Mouse (Mus musculus) kidney, adult 11 months (tissue): ENCODE data around the gene Thsd7a.

Experiments used
- DNase-seq: peaks from one replicate; pipeline ENCODE4 v3.0.0; 2022

Thsd7a gene

DNA sequence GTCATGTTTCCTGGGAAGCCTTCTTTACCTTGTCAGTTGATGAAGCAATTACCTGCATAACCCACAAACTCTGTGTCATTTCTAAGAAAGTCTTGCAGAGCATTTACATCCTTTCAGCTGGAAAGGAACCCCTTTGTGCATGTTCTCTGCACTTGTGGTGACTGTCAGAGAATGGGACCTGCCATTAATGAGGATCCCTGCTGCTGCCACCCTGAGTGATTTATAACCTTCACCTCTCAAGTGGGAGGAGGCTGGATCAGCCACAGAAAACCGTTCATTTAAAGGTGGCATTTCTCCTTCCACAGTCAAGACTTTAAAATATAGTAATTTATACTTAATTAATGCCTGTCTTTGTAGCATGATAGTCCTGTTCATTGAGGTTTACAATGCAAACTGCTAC, 99.6 kb downstream of the Thsd7a start:
- DNase-seq: no peak

DNA sequence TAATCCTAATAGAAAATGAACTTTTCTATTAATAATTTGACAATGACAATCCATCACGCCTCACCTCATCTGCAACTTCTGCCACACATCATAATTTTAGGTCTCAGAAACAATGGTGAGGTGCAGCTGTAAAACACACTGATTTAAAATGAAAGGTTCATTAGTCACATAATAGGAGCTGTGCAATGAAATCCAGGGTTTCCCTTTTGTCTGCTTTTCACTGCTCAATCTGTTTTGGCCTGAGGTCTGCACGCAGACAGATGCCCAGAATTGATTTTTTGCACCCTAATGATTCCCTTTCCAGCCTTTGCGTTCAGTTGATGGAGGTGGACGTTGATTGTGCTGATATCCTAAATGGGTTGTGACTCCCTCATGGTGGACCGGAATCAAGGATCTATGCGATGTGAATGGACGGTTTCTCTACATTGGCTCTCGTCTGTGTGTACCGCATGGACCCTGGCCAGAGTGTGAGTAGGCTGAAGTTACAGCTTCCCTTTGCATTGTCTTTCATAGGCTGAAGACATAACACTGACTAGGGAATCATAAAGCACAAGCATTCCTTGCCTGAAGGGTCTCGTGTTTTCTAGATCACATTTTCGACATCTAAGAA, 120.5 kb downstream of the Thsd7a start:
- no peak for DNase-seq

DNA sequence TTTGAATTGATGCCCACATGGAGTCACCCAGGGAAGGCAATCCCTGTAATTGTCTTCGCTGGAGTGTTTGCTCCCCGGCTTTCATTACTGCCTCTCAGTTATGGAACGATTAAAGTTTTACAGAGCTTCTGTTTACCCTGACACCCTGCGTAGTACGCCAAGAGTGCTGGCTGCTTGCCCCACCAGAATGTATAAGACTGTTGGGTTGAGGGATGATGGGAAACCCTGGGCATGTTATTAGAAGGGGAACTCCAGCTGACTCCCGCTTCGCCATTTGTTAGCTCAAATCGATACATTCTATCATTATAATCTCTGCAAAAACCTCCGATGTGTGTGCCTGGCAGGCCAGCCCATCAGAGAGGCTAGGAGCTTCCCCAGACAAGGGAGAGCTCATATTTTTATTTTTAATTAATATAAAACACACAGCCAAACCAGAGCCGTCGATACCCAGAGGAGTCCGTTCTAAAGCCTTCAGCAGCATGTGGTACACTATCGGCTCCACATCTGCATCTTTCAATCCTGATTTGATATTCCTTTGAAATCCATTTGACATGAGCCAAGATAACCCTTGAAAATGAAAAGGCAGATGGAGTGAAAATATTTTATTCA, 142.5 kb downstream of the Thsd7a start:
- no peak for DNase-seq

GRCm38 (mm10) chr6:12602927-12603326, 146.3 kb downstream of the Thsd7a start:
- DNase-seq: no peak

DNA sequence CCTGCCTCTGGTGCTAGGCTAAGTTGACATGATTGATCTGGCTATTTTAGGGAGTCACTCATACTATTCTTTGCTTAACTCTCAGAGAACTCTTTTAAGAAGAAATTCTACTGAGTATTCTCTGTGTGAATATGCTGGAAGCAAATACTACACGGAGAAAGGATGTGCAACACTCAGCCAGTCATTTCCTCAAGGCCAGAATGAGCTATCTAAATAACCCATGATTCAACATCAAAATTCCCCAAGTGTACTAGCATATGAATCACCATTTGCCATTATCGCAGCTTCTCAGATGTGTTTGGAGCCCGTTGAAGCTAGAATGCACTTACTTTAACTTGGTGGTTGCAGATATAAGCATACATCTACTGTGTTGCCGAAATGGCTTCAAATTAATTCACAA, 147.0 kb downstream of the Thsd7a start:
- DNase-seq: no peak

DNA sequence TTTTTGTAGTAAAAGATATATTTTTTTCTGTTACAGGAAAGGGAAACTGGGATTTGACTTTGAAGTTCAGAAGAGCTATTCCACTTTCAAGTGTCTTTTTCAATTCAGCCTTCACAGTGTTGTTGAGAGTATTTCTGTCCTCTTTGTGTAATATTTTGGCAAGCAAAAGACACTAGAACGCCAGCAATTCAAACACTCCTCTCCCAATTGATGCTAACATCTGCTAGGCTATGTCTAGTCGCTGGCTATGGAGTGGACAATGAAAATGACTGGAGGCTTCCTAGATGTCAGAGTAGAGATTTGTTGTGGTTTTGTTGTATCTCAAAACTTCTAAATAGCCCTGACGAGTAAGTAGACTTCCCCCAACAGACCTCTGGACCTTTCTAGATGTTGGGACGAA, 164.8 kb downstream of the Thsd7a start:
- DNase-seq: no peak

GRCm38 (mm10) chr6:12581143-12581542, 168.1 kb downstream of the Thsd7a start:
- DNase-seq: no peak

DNA sequence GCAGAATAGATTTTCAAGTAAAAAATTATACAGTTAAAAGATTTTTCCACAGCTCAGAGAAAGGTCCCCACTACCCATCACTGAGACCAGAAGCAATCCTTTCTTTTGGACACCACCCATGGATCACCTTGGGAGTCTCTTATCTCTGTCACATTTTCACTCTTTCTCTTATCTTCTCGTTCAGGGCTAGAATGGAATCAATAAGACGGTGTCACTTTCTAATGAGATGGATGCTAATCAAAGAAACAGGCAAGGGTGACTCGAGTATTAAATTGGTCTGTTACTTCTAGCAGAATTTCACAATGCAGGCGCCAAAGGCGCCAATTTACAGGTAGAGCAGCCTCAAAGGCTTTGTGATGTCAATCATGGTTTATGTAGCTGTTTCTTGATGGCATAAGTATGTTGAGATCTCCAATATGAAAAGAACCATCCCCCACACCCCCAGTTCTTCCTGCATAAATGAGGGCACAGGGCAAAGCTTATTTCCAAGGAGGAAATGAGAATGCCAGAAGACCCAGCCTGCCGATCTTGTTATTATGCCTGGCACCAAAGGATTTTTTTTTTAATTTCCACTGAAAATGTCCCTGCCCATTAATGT, 173.5 kb downstream of the Thsd7a start:
- no peak for DNase-seq

GRCm38 (mm10) chr6:12572202-12572601, 177.0 kb downstream of the Thsd7a start:
- no peak for DNase-seq

GRCm38 (mm10) chr6:12565136-12565535, 184.1 kb downstream of the Thsd7a start:
- no peak for DNase-seq

GRCm38 (mm10) chr6:12562336-12562735, 186.9 kb downstream of the Thsd7a start:
- DNase-seq: no peak

DNA sequence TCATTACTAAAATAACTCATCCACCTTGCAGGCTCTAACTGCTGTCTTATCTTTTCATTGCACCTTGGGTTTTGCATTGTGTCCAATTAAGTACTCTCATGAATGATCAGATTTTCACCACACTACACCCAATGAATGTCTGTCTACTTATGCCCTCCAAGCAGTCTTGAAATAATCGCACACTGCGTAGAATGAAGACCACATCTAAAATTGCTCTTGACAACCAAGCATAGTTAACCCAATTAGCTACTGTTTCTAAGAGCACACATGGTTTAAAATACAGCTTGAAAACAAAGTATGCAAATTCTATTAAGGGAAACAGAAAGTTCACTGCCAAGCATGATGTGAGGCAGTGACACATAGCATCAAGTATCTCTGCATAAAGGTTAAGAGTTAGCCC, 188.7 kb downstream of the Thsd7a start:
- no peak for DNase-seq

GRCm38 (mm10) chr6:12555114-12556099, 193.8 kb downstream of the Thsd7a start:
- DNase-seq: peak; percentile 17

- DNase-seq: no peak
Measured at GRCm38 (mm10) chr6:12551176-12551575, 198.0 kb downstream of the Thsd7a start.

- DNase-seq: peak; percentile 3
Measured at GRCm38 (mm10) chr6:12550054-12550655, 199.1 kb downstream of the Thsd7a start.

- DNase-seq: peak; percentile 30
Measured at GRCm38 (mm10) chr6:12544096-12544495, 205.1 kb downstream of the Thsd7a start.

GRCm38 (mm10) chr6:12542496-12542895, 206.7 kb downstream of the Thsd7a start:
- no peak for DNase-seq

GRCm38 (mm10) chr6:12519121-12519520, 230.1 kb downstream of the Thsd7a start:
- no peak for DNase-seq

GRCm38 (mm10) chr6:12518283-12518903, 230.8 kb downstream of the Thsd7a start:
- no peak for DNase-seq

DNA sequence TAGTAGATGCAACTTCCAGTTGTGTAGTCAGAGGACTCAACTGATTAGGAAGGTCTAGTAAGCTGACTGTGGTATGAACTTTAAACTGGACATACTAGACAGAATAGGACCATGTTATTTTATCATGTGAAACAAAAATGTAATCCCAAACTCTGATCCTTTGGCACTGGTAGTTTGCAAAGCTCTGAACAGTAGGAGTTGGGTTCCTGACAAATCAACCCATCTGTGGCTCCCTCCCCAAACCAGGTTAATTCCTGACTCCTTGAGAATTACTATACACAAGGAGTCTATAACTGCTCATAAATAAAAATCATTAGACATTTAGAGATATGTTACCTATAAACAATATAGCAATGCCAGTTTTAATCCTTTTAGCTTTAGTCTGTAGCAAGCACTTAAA, 231.5 kb downstream of the Thsd7a start:
- no peak for DNase-seq

- DNase-seq: no peak
Measured at GRCm38 (mm10) chr6:12506877-12507276, 242.3 kb downstream of the Thsd7a start.

DNA sequence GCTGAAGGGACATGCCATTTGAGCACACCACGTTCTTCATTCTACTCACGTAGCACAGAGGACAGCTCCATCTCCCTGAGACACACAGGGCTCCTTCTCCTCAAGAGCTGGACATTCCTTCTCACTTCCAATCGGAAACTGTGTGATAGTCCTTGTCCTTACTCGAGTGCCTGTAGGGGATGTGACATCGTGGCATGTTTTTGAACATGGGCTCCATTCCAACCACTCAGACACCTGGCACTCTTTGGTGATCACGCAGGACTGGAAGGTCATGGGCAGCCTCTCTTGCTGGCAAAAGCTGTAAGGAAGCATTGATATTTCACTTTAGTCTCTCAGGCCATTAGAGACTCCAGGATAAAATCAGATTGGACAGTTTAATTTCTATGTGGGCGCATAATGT, 245.3 kb downstream of the Thsd7a start:
- DNase-seq: no peak
